Mouse (Mus musculus): ENCODE results near the gene Muc4. TPM values are rescaled to one million over a fixed set of nuclear protein-coding genes. Genes with fewer than 3 reads are reported as not detected.

The Muc4 gene
- polyA plus RNA-seq, 1 experiment from 2014 or later, result not detected

DNA sequence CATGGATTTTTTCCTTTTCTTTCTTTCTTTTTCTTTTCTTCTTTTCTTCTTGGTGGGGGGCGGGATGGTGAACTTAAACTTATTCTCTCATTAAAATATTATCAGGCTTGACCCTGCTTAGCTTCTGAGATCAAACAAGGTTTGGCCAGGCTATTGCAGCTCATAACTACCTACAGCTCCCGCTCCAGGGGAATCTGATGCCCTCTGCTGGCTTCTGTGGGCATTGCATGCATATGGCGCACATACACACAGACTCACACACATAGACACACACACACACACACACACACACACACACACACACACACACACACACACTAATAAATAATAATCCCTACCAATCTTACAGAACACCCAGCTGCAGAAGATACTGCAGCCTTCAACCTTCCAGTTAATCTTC is 30.1 kb upstream of the Muc4 start:
- DNase-seq (ENCODE audit: low spot score) (no peak), ATAC-seq (no peak)
- WGBS, result 95% methylated on average over 3 of the region's 3 CpGs

DNA sequence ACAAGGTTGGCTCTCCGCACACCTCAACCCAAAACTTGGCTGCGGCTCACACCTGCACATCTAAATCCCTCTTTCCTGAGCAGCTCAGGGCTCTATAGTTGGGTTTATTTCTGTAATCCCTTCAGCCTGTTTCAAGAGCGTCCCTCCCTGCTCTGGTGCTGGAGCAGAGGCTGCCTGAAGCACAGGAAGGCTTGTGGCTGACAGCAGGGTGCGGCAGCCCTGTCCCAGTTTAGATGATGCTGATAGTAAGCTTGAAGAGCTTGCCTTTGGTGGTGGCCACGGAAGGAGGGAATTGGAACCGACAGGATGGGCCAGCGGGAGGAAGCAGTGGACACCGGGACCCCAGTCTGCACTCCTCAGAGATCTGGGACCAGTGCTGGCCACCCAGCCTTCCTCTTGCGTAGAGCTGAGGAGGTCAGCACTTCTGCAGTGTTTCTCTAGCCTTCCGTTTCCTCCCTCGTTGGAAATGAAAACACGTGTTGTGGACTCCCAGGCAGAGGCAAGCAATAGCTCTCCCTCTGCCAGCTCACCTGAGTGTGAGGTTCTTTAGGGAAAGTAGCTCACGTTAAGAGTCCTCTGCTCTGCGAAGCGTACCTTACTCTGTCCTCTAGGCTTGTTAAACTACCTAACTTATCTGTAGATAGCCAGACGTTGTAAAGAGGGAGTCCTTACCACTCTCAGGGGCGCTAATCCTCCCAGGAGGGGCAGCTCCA is 28.4 kb upstream of the Muc4 start:
- ATAC-seq, result no peak
- Histone ChIP-seq H3K4me2 (ENCODE audit: low read length) (no peak overlapping the region), H3K36me3 (ENCODE audit: control insufficient read depth, insufficient read depth, low read length) (no peaks in the 10 kb centered on the region), H3K9ac (ENCODE audit: low read length) (no peak overlapping the region), H3K9me3 (replicated peaks; ENCODE audit: control insufficient read depth, low read length) (no peaks in the 10 kb centered on the region), H3K27me3 (replicated peaks; ENCODE audit: control insufficient read depth, insufficient read depth, low read length) (no peaks in the 10 kb centered on the region), H3K27ac (ENCODE audit: low read depth, low read length) (no peak overlapping the region), H3K4me3 (ENCODE audit: low read depth, low read length) (no peak overlapping the region), H3K4me1 (ENCODE audit: control insufficient read depth, insufficient read depth, low read length) (no peaks in the 10 kb centered on the region)
- WGBS, result 76% methylated on average over 17 of the region's 17 CpGs
- DNase-seq (ENCODE audit: low spot score), result no peak

More for the DNA sequence above, 30.1 kb upstream of the Muc4 start:
- no peaks in the 10 kb centered on the region for H3K4me1 ChIP-seq (ENCODE audit: control insufficient read depth, insufficient read depth, low read length)
- H3K4me3 ChIP-seq (ENCODE audit: low read depth, low read length), result no peak overlapping the region
- H3K36me3 ChIP-seq (ENCODE audit: control insufficient read depth, insufficient read depth, low read length), result no peaks in the 10 kb centered on the region
- H3K4me2 ChIP-seq (ENCODE audit: low read length), result no peak overlapping the region
- H3K27ac ChIP-seq (ENCODE audit: low read depth, low read length), result no peak overlapping the region
- no peak overlapping the region for H3K9ac ChIP-seq (ENCODE audit: low read length)
- H3K9me3 ChIP-seq (replicated peaks; ENCODE audit: control insufficient read depth, low read length), result no peaks in the 10 kb centered on the region
- H3K27me3 ChIP-seq (replicated peaks; ENCODE audit: control insufficient read depth, insufficient read depth, low read length), result no peaks in the 10 kb centered on the region

DNA sequence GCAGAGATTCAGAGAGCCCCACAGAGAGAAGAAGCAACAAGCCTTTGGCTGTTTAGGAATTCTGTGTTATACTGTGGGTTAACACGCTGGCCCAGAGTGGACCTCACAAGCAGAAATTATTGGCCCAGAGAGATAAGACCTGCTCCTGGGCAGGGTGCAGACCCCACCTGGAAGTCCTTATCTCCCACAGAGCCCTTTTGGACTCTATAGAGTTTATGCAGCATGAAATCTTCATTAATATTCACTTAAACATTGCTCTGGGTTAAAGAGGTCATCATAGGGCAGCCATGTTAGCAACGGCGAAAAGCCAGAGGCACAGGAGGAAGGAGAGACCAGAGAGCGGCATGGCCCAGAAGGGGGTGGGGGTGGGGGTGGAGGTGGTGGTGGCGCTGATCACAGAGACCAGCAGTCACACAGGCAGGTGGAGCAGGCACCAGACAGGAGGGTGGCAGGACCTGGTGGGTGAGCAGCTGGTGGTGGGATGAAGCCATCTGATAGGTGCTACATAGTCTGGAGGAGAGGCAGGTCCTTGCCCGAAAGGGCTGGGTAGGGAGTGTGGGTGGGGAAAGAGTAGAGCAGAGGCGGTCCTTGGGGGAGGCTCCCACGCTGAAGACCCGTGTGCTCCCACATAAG is 27.7 kb upstream of the Muc4 start:
- WGBS, result 86% methylated on average over 9 of the region's 9 CpGs

DNA sequence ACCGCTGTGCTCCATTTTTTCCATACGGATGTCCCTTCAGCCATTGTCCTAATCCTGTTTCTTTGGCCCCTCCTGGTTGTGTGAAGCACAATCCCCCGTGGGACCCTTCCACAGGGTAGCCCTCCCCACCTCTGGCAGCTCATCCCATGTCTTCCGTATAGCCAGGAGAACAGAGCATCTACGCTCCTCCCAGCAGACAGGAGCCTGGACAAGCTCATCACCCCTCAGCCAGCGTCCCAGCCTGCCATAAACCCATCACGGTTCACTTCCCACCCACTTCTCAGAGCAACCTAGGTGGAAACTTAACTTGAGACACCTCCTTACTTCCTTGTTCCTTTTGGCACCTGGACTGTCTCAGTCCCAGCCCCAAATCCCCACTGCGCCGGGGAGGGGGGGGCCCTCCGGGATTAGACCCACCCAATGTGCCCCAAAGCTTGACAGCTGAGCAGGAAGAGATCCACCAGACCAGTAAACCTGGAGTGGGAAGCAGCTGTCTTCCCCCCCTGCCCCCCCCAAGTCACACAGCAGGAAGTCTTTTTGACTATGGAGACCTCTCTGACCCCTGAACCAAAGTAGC is 27.1 kb upstream of the Muc4 start:
- no peaks in the 10 kb centered on the region for H3K4me1 ChIP-seq (ENCODE audit: control insufficient read depth, insufficient read depth, low read length)
- H3K27me3 ChIP-seq (replicated peaks; ENCODE audit: control insufficient read depth, insufficient read depth, low read length), result no peaks in the 10 kb centered on the region
- no peak for DNase-seq (ENCODE audit: low spot score)
- no peak overlapping the region for H3K4me2 ChIP-seq (ENCODE audit: low read length)
- H3K4me3 ChIP-seq (ENCODE audit: low read depth, low read length), result no peak overlapping the region
- no peaks in the 10 kb centered on the region for H3K36me3 ChIP-seq (ENCODE audit: control insufficient read depth, insufficient read depth, low read length)
- no peak for ATAC-seq
- WGBS, result 85% methylated on average over 10 of the region's 10 CpGs
- no peak overlapping the region for H3K9ac ChIP-seq (ENCODE audit: low read length)
- H3K9me3 ChIP-seq (replicated peaks; ENCODE audit: control insufficient read depth, low read length), result no peaks in the 10 kb centered on the region
- no peak overlapping the region for H3K27ac ChIP-seq (ENCODE audit: low read depth, low read length)

More for the DNA sequence above, 27.7 kb upstream of the Muc4 start:
- Histone ChIP-seq H3K4me1 (ENCODE audit: control insufficient read depth, insufficient read depth, low read length) (no peaks in the 10 kb centered on the region), H3K27me3 (replicated peaks; ENCODE audit: control insufficient read depth, insufficient read depth, low read length) (no peaks in the 10 kb centered on the region), H3K9me3 (replicated peaks; ENCODE audit: control insufficient read depth, low read length) (no peaks in the 10 kb centered on the region), H3K27ac (ENCODE audit: low read depth, low read length) (no peak overlapping the region), H3K4me3 (ENCODE audit: low read depth, low read length) (no peak overlapping the region), H3K4me2 (ENCODE audit: low read length) (no peak overlapping the region), H3K9ac (ENCODE audit: low read length) (no peak overlapping the region), H3K36me3 (ENCODE audit: control insufficient read depth, insufficient read depth, low read length) (no peaks in the 10 kb centered on the region)
- DNase-seq (ENCODE audit: low spot score) (no peak), ATAC-seq (no peak)

DNA sequence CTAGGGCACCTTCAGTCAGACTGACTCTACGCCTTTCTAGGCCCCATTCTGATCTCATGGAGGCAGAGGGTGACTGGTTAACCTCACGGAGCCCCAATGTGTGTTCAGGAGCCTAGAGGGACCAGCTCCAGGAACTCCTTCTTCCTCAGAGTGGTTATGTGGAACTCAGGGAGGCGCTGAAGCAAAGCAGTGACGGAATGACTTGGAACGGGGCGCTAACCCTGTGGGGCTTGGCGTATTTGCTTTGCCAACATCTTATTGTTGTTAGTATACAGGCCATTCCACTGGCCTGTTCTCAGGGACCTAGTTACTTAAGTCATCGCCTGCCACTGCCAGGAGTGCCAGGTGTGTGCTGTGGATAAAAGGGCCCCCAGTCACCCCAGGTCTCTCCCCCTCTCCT is 26.6 kb upstream of the Muc4 start:
- no peaks in the 10 kb centered on the region for H3K27me3 ChIP-seq (replicated peaks; ENCODE audit: control insufficient read depth, insufficient read depth, low read length)
- no peak overlapping the region for H3K9ac ChIP-seq (ENCODE audit: low read length)

DNA sequence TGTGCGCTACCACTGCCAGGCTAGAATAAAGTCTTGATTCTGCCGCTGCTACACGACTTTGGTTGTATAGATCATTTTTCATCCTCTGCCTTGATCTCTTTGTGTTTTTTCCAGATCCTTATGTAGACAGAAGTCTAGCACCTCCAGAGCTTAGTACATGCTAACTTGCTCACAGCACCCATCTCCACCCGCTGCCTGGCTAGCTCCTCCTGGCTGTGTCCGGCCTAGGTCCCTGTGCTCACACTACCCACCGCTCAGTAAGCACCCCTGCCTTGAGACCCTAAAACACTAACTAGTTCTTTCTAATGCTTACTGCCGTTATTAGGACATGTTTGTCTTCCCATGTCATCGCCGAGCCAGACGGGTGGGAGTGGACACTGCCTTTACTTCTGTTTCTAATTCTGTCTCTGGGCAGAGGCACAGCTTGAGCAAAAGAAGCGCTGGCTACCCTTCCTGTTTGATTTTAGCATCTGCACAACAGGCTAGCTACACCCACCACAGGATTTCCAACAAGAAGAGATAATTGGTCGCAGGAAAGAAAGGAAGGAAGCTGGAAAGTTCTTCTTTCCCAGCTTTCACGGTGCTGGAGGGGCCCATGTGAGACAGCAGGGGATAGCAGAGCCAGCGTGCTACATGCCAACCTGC is 25.1 kb upstream of the Muc4 start:
- no peak overlapping the region for H3K27ac ChIP-seq (ENCODE audit: low read depth, low read length)
- H3K9ac ChIP-seq (ENCODE audit: low read length), result no peak overlapping the region
- H3K9me3 ChIP-seq (replicated peaks; ENCODE audit: control insufficient read depth, low read length), result no peaks in the 10 kb centered on the region
- no peak overlapping the region for H3K4me2 ChIP-seq (ENCODE audit: low read length)
- H3K36me3 ChIP-seq (ENCODE audit: control insufficient read depth, insufficient read depth, low read length), result no peaks in the 10 kb centered on the region
- WGBS, result 82% methylated on average over 14 of the region's 14 CpGs
- DNase-seq (ENCODE audit: low spot score) (no peak), ATAC-seq (no peak)
- H3K27me3 ChIP-seq (replicated peaks; ENCODE audit: control insufficient read depth, insufficient read depth, low read length), result no peaks in the 10 kb centered on the region
- no peak overlapping the region for H3K4me3 ChIP-seq (ENCODE audit: low read depth, low read length)
- H3K4me1 ChIP-seq (ENCODE audit: control insufficient read depth, insufficient read depth, low read length), result no peaks in the 10 kb centered on the region

More for the DNA sequence above, 26.6 kb upstream of the Muc4 start:
- H3K9me3 ChIP-seq (replicated peaks; ENCODE audit: control insufficient read depth, low read length), result no peaks in the 10 kb centered on the region
- no peaks in the 10 kb centered on the region for H3K4me1 ChIP-seq (ENCODE audit: control insufficient read depth, insufficient read depth, low read length)
- ATAC-seq (no peak), DNase-seq (ENCODE audit: low spot score) (no peak)
- H3K36me3 ChIP-seq (ENCODE audit: control insufficient read depth, insufficient read depth, low read length), result no peaks in the 10 kb centered on the region
- WGBS, result 96% methylated on average over 8 of the region's 8 CpGs
- no peak overlapping the region for H3K4me3 ChIP-seq (ENCODE audit: low read depth, low read length)
- H3K4me2 ChIP-seq (ENCODE audit: low read length), result no peak overlapping the region
- H3K27ac ChIP-seq (ENCODE audit: low read depth, low read length), result no peak overlapping the region

DNA sequence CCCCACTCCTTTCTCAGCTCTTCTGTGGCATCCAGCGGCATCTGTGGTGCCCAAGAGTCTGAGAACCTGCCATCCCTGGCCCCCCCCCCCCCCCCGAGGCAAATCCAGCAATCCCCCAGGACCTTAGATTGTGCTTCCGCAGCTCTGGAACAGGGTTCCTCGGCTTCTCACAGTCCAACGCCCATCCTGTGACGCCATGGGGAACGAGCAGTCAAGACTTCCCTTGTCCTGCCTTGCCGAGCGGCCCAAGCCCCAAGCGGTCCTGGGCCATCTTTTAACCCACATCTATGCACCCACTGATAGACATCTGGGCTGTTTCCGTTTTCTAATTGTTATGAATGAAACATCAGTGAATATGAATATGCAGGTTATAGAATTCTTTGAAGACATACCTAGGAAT is 23.5 kb upstream of the Muc4 start:
- H3K27me3 ChIP-seq (replicated peaks; ENCODE audit: control insufficient read depth, insufficient read depth, low read length), result no peaks in the 10 kb centered on the region
- no peak overlapping the region for H3K4me2 ChIP-seq (ENCODE audit: low read length)
- WGBS, result 83% methylated on average over 11 of the region's 11 CpGs
- no peaks in the 10 kb centered on the region for H3K36me3 ChIP-seq (ENCODE audit: control insufficient read depth, insufficient read depth, low read length)
- no peaks in the 10 kb centered on the region for H3K9me3 ChIP-seq (replicated peaks; ENCODE audit: control insufficient read depth, low read length)
- H3K27ac ChIP-seq (ENCODE audit: low read depth, low read length), result no peak overlapping the region
- no peak for ATAC-seq
- H3K4me1 ChIP-seq (ENCODE audit: control insufficient read depth, insufficient read depth, low read length), result no peaks in the 10 kb centered on the region
- H3K4me3 ChIP-seq (ENCODE audit: low read depth, low read length), result no peak overlapping the region
- no peak overlapping the region for H3K9ac ChIP-seq (ENCODE audit: low read length)
- no peak for DNase-seq (ENCODE audit: low spot score)

DNA sequence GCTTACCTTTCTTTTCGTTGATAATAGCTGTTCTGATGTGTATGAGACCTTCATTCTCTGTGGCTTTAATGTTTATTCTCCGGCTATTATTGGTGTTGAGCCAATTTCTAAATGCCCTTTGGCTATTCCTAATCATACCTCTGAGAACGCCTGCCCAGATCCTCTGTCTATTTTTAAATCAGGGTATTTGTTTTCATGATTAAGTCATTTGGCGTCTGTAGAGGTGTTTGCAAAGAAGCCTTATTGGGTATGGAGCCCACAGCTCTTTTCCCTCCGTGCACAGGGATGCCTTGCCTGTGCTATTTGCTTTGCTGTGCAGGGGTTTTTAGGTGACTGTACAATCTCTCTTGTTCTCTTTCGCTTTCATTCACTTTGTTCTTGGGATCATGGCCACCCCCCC is 22.1 kb upstream of the Muc4 start:
- Histone ChIP-seq H3K9ac (ENCODE audit: low read length) (no peak overlapping the region), H3K27ac (ENCODE audit: low read depth, low read length) (no peak overlapping the region), H3K4me1 (ENCODE audit: control insufficient read depth, insufficient read depth, low read length) (no peaks in the 10 kb centered on the region), H3K27me3 (replicated peaks; ENCODE audit: control insufficient read depth, insufficient read depth, low read length) (no peaks in the 10 kb centered on the region), H3K9me3 (replicated peaks; ENCODE audit: control insufficient read depth, low read length) (no peaks in the 10 kb centered on the region), H3K36me3 (ENCODE audit: control insufficient read depth, insufficient read depth, low read length) (no peaks in the 10 kb centered on the region), H3K4me2 (ENCODE audit: low read length) (no peak overlapping the region), H3K4me3 (ENCODE audit: low read depth, low read length) (no peak overlapping the region)
- ATAC-seq, result no peak
- 54% methylated on average over 6 of the region's 6 CpGs for WGBS
- no peak for DNase-seq (ENCODE audit: low spot score)

DNA sequence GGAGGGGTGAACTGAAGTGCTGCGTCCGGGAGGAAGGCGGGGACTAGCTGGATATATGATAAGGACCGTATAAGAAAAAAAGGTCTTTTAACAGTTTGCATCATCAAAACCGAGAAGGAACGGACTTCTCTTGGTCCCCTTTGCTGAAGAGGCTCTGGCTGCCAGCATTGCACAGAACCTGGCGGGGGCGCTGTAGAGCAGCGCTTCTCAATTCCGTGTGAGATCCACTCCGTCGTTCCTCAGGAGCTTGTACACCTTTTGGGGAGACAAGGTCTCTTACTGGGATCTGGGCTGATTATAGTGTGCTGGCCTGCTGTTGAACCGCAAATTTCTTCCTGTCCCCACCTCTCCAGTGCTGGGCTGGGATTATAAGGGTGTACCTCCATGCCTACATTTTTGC is 20.3 kb upstream of the Muc4 start:
- Histone ChIP-seq H3K4me2 (ENCODE audit: low read length) (no peak overlapping the region), H3K27ac (ENCODE audit: low read depth, low read length) (no peak overlapping the region), H3K36me3 (ENCODE audit: control insufficient read depth, insufficient read depth, low read length) (no peaks in the 10 kb centered on the region), H3K27me3 (replicated peaks; ENCODE audit: control insufficient read depth, insufficient read depth, low read length) (no peaks in the 10 kb centered on the region), H3K9ac (ENCODE audit: low read length) (no peak overlapping the region), H3K4me1 (ENCODE audit: control insufficient read depth, insufficient read depth, low read length) (no peaks in the 10 kb centered on the region), H3K4me3 (ENCODE audit: low read depth, low read length) (no peak overlapping the region), H3K9me3 (replicated peaks; ENCODE audit: control insufficient read depth, low read length) (no peaks in the 10 kb centered on the region)
- DNase-seq (ENCODE audit: low spot score), result peak; percentile 28
- ATAC-seq, result no peak
- WGBS, result 27% methylated on average over 13 of the region's 13 CpGs
